Mouse (Mus musculus) heart, adult 8-10 months (tissue): ENCODE results near the gene Pfdn6. TPM values are rescaled to one million over a fixed set of nuclear protein-coding genes. Genes with fewer than 3 reads are reported as not detected.
"Not testable (repeated sequence)": the region's sequence is repeated elsewhere in the genome, so short reads cannot be mapped to it uniquely, and the experiment has no call there.

Source experiments
- DNase-seq: peaks from one replicate; pipeline ENCODE4 v3.0.0; 2022; ENCODE audit warnings: low spot score
- total RNA-seq, 4 experiments: library from RNA; stranded (reverse); gene quantifications; 2 replicates each; pipeline ENCODE4 v1.2.4; 2022

The Pfdn6 gene
- total RNA-seq, 4 experiments from 2014 or later: 62.7 to 82.9 (median 71.1) TPM

DNA sequence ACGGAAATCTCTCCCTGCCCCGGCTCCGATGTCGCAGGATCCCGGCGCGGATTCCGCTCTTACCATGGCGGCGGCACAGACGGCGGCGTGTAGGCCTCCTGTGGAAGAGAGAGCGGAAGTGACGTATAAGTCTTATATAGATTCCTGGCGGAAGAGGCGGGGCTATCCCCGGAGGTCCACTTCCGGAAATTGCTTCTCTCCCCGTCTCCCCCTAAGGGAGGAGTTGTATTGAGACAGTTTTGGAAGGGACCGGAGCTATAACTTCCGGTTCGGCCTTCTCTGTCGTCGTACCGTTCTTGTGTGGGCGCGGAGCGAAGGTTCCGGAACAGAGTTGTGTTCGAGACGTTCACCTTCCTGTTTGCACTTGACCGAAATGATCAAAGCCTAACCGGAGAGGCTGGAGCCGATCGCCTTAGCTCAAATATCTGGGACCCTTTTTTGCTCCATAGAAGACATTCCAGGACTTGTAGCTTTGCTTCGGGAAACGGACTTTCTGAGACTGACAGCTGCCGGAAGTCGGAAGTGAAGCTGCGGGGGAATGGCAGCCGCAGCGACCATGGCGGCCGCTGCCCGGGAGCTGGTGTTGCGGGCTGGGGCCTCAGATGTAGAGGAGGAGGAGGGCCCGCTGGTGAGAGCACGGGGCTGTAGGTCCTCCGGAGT, 15.5 kb upstream of the Pfdn6 start, which contains the start of the genes Vps52 and Rps18:
Vps52 (plus strand) TSS at position 258 of the 660 bp plus-strand sequence.
Rps18 (minus strand) TSS at position 447 of the 660 bp plus-strand sequence.
- DNase-seq: peak; percentile 98

- DNase-seq: no peak
Observed at GRCm38 (mm10) chr17:33954646-33955554, 14.8 kb upstream of the Pfdn6 start.

- DNase-seq: no peak
Observed at GRCm38 (mm10) chr17:33953961-33954565, 13.9 kb upstream of the Pfdn6 start.

- DNase-seq: no peak
Observed at GRCm38 (mm10) chr17:33953310-33953709, 13.2 kb upstream of the Pfdn6 start.

DNA sequence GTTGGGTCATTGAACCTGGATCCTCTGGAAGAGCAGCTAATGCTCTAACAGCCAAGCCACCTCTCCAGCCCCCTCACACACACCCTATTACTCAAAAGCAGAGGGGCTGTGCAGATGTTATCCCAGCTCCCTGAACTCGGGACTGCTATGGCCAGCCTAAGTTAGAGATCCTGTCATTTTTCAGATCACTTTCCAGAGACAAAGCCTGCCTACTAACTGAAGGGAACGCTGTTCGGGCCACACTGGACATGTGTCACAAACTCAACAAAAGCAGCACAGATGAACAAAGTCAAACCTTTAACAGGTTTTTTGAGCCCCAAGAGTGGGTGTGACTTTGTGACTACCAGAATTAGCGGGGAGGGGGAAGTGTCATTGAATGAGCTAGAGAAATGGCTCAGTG, 12.7 kb upstream of the Pfdn6 start:
- DNase-seq: no peak

DNA sequence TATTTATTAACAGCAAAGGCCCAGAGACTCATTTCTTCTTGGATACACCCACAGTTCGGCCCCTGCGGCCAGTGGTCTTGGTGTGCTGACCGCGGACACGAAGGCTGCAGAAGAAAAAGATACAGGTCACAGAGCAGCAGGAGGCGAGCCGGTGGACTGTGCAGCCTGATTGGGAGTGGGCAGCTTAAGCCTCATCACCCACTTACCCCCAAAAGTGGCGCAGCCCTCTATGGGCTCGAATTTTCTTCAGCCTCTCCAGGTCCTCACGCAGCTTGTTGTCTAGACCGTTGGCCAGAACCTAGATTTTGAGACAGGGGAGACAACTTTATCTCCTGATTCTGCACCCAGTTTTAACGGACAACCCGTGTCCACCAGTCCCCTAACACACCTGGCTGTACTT, 11.9 kb upstream of the Pfdn6 start:
- DNase-seq: not testable (repeated sequence)

- peak; percentile 74 for DNase-seq
Observed at GRCm38 (mm10) chr17:33951021-33951946, 11.1 kb upstream of the Pfdn6 start, which contains the start of gene B3galt4. TSS of gene B3galt4 (minus strand) at chr17:33951488.

- DNase-seq: no peak
Observed at GRCm38 (mm10) chr17:33950131-33950625, 10.0 kb upstream of the Pfdn6 start.

- no peak for DNase-seq
Observed at GRCm38 (mm10) chr17:33948905-33949537, 8.9 kb upstream of the Pfdn6 start.

GRCm38 (mm10) chr17:33948090-33948904, 8.2 kb upstream of the Pfdn6 start:
- DNase-seq: no peak

DNA sequence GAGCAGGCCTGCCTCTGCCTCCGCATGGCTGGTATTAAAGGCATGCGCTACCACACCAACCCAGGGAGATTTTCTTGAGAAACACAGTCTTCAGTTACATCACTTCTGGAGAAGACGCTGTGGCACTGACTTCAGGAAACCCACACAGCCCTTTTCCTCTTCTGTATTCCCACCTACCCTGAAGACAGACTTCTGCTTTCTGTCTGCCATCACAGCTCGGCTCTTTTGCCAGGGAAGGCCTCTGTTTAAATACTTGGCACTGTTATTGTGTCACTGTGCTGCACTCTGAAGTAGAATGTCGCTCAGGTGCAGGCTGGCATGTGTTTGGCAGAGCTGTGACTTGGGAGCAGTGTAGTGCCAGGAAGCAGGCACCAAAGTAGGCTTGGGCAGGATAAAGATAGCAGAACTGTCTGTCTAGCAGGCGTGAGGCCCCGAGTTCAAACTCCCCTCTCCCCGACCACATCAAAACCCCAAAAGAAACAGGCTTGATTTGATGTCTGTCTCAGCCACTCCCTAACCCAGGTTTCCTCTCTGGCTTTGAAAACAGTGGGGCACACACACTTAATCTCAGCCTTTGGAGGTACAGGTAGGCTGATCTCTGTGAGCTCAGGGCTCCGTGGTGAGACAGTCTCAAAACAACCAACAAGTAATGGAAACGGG, 7.4 kb upstream of the Pfdn6 start:
- no peak for DNase-seq

GRCm38 (mm10) chr17:33943454-33943853, 3.3 kb upstream of the Pfdn6 start:
- no peak for DNase-seq

DNA sequence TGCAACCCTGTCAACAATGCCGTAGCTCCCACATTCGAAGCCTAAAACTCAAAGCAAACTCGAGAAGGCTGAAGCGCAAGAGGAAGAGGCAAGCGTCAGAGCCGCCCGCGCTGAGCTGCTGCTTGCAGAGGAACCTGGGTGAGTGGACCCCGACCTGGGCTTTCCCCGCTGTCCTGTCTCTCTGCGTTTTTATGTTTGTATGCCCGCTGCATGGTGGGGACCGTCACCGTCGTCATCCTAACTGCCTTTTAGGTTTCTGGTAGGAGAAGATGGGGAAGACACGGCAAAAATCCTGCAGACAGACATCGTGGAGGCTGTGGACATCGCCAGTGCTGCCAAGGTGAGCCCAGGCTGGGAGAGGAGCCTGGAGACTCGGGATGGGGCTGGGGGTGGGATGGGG, 1.2 kb upstream of the Pfdn6 start:
- DNase-seq: no peak

GRCm38 (mm10) chr17:33940981-33941380, 838 bp upstream of the Pfdn6 start:
- DNase-seq: no peak

GRCm38 (mm10) chr17:33938783-33939182, 1.4 kb downstream of the Pfdn6 start:
- no peak for DNase-seq

DNA sequence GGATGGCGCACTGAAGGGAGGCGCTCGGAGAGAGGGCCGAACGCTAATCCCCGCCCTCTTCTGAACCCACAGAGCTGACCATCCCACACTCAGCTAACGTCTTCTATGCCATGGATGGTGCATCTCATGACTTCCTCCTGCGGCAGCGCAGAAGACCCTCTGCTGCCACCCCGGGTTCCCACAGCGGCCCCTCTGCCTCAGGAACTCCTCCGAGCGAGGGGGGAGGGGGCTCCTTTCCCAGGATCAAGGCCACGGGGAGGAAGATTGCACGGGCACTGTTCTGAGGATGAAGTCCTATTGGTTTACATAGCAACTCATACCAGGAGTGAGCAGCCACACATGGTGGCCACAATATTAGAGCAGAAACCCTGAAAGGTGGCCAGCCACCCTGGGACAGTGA, 3.1 kb downstream of the Pfdn6 start:
- no peak for DNase-seq

DNA sequence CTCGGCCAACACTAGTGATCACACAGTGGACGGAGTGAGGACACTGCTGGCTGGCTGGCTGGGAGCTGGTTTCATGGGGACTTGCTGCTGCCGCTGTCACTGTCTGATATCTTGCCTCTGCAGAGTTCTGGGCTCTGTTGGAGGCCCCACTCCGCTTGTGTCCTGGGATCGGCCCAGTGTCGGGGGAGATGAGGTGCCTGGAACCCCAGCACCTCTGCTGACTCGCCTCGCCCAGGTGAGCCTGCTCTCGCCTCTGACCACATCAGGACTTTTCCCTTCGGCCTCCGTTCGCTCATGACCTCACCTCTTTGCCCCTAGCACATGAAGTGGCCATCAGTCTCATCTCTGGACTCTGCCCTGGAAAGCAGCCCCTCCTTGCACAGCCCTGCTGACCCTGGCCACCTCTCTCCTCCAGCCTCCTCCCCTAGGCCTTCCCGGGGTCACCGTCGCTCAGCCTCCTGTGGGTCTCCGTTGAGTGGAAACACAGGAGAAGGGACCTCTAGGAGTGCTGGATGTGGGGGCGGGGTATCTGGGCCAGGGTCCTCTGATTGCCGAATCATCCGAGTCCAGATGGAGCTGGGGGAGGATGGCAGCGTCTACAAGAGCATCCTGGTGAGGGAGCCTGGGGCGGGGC, 4.6 kb downstream of the Pfdn6 start:
- no peak for DNase-seq

DNA sequence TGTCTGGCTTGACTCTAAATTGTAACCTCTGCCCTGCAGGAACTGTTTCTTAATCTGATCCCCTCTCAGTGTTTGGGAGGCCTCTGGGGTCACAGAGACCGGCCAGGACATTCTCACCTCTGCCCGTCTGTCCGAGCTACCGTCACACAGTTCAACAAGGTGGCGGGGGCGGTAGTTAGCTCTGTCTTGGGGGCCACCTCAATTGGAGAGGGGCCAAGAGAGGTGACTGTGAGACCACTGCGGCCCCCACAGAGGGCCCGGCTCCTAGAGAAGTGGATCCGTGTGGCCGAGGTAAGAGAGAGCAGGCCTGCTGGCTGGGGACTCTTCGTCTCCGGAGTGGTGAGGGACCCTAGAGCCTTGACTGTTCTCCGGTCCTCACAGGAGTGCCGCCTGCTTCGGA, 7.2 kb downstream of the Pfdn6 start:
- no peak for DNase-seq

DNA sequence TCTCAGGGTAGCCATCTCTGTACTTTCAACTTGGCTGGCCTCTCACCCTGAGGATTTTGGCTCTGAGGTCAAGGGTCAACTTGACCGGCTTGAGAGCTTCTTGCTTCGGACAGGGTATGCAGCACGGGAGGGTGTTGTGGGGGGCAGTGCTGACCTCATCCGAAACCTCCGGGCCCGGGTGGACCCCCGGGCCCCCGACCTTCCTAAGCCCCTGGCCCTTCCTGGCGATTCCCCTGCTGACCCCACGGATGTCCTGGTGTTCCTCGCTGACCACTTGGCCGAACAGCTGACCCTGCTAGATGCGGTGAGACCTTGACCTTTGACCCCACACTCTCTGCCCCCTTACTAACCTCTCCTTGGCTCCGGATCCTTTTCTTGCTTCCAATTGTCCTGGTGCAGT, 7.7 kb downstream of the Pfdn6 start:
- DNase-seq: no peak
